Mouse (Mus musculus) heart, postnatal 0 days (tissue): Measurements from ENCODE around the gene Fez1.

Experiments
- CTCF ChIP-seq: IDR thresholded peaks from 2 replicates; pipeline ENCODE4 v1.5.1; 2016; ENCODE audit warnings: antibody characterized with exemption, control low read depth, low read depth
- EP300 ChIP-seq: IDR thresholded peaks from 2 replicates; pipeline ENCODE4 v1.6.1; 2016; ENCODE audit warnings: antibody characterized with exemption, low read depth

DNA sequence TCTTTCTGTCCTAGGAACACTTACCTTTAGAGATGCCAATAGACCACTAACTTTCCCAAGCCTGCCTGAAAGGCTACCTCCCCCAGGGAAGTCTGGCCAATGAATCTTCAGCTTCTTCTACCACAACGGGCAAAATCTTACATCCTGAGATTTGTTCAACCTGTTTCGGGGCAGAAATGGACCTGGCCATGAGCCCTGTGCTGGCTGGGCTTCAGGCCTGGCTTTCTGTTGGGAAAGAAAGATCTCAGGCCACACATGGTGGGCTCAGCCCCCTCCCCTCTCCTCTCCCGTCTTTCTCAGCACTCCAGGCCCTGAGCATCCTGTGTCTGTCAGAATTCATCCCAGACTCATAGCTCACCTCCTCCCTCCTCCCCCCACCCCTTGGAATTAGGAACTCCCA is 96.9 kb downstream of the Fez1 start:
- TF ChIP-seq CTCF (no peak), EP300 (no peak)
